Mouse (Mus musculus): ENCODE measurements around the gene Trabd2b. TPM values are rescaled to one million over a fixed set of nuclear protein-coding genes. Genes with fewer than 3 reads are reported as not detected.

The Trabd2b gene
- polyA plus RNA-seq, 1 experiment from 2014 or later = 1.5 TPM

GRCm38 (mm10) chr4:114377531-114377930 is 29.0 kb upstream of the Trabd2b start:
- H3K9me3 ChIP-seq = no peaks in the 10 kb centered on the region
- H3K27ac ChIP-seq = no peak overlapping the region
- no peaks in the 10 kb centered on the region for H3K36me3 ChIP-seq
- H3K4me1 ChIP-seq (replicated peaks) = 0 out of 2 replicates have a peak, but pooled peaks cover 2% of the 10 kb centered on the region
- H3K27me3 ChIP-seq (ENCODE audit: insufficient read depth, poor library complexity, severe bottlenecking) = no peaks in the 10 kb centered on the region
- no peak overlapping the region for H3K4me3 ChIP-seq
- 86% methylated on average over 11 of the region's 11 CpGs for WGBS
- DNase-seq (ENCODE audit: low spot score) = no peak

- H3K27me3 ChIP-seq (ENCODE audit: insufficient read depth, poor library complexity, severe bottlenecking) = no peaks in the 10 kb centered on the region
- H3K4me1 ChIP-seq (replicated peaks) = 0 out of 2 replicates have a peak, but pooled peaks cover 7% of the 10 kb centered on the region
- DNase-seq (ENCODE audit: low spot score) = no peak
- H3K36me3 ChIP-seq = no peaks in the 10 kb centered on the region
- WGBS = 82% methylated on average over 7 of the region's 7 CpGs
- no peaks in the 10 kb centered on the region for H3K9me3 ChIP-seq
- H3K27ac ChIP-seq = no peak overlapping the region
- H3K4me3 ChIP-seq = no peak overlapping the region
Observed at GRCm38 (mm10) chr4:114378512-114378911, 28.0 kb upstream of the Trabd2b start.

GRCm38 (mm10) chr4:114379416-114379956 is 27.0 kb upstream of the Trabd2b start:
- Histone ChIP-seq H3K4me1 (replicated peaks) (0 out of 2 replicates have a peak, but pooled peaks cover 7% of the 10 kb centered on the region), H3K4me3 (no peak overlapping the region), H3K27me3 (ENCODE audit: insufficient read depth, poor library complexity, severe bottlenecking) (no peaks in the 10 kb centered on the region), H3K27ac (no peak overlapping the region), H3K36me3 (no peaks in the 10 kb centered on the region), H3K9me3 (no peaks in the 10 kb centered on the region)
- 92% methylated on average over 4 of the region's 4 CpGs for WGBS
- DNase-seq (ENCODE audit: low spot score) = no peak

- Histone ChIP-seq H3K4me3 (no peak overlapping the region), H3K9me3 (no peaks in the 10 kb centered on the region), H3K27ac (no peak overlapping the region), H3K4me1 (replicated peaks) (0 out of 2 replicates have a peak, but pooled peaks cover 7% of the 10 kb centered on the region), H3K27me3 (ENCODE audit: insufficient read depth, poor library complexity, severe bottlenecking) (no peaks in the 10 kb centered on the region), H3K36me3 (no peaks in the 10 kb centered on the region)
- WGBS = 28% methylated on average over 1 of the region's 1 CpGs
- no peak for DNase-seq (ENCODE audit: low spot score)
Observed at GRCm38 (mm10) chr4:114382627-114383026, 23.9 kb upstream of the Trabd2b start.

GRCm38 (mm10) chr4:114385236-114385635 is 21.3 kb upstream of the Trabd2b start:
- Histone ChIP-seq H3K4me3 (no peak overlapping the region), H3K9me3 (no peaks in the 10 kb centered on the region), H3K27ac (no peak overlapping the region), H3K36me3 (no peaks in the 10 kb centered on the region), H3K27me3 (ENCODE audit: insufficient read depth, poor library complexity, severe bottlenecking) (no peaks in the 10 kb centered on the region), H3K4me1 (replicated peaks) (0 out of 2 replicates have a peak, but pooled peaks cover 7% of the 10 kb centered on the region)
- WGBS = 91% methylated on average over 5 of the region's 5 CpGs
- no peak for DNase-seq (ENCODE audit: low spot score)

GRCm38 (mm10) chr4:114386395-114386811 is 20.1 kb upstream of the Trabd2b start:
- no peak overlapping the region for H3K27ac ChIP-seq
- H3K4me1 ChIP-seq (replicated peaks) = 0 out of 2 replicates have a peak, but pooled peaks cover 7% of the 10 kb centered on the region
- no peak for DNase-seq (ENCODE audit: low spot score)
- H3K9me3 ChIP-seq = no peaks in the 10 kb centered on the region
- H3K36me3 ChIP-seq = no peaks in the 10 kb centered on the region
- H3K4me3 ChIP-seq = no peak overlapping the region
- no peaks in the 10 kb centered on the region for H3K27me3 ChIP-seq (ENCODE audit: insufficient read depth, poor library complexity, severe bottlenecking)
- WGBS = 84% methylated on average over 2 of the region's 2 CpGs

- Histone ChIP-seq H3K4me1 (replicated peaks) (0 out of 2 replicates have a peak, but pooled peaks cover 4% of the 10 kb centered on the region), H3K4me3 (no peak overlapping the region), H3K36me3 (no peaks in the 10 kb centered on the region), H3K9me3 (no peaks in the 10 kb centered on the region), H3K27me3 (ENCODE audit: insufficient read depth, poor library complexity, severe bottlenecking) (no peaks in the 10 kb centered on the region), H3K27ac (no peak overlapping the region)
- DNase-seq (ENCODE audit: low spot score) = no peak
- WGBS = 83% methylated on average over 2 of the region's 2 CpGs
Observed at GRCm38 (mm10) chr4:114387527-114388135, 18.9 kb upstream of the Trabd2b start.

GRCm38 (mm10) chr4:114388306-114388705 is 18.2 kb upstream of the Trabd2b start:
- no peak overlapping the region for H3K27ac ChIP-seq
- no peaks in the 10 kb centered on the region for H3K9me3 ChIP-seq
- H3K36me3 ChIP-seq = no peaks in the 10 kb centered on the region
- H3K27me3 ChIP-seq (ENCODE audit: insufficient read depth, poor library complexity, severe bottlenecking) = no peaks in the 10 kb centered on the region
- DNase-seq (ENCODE audit: low spot score) = no peak
- H3K4me1 ChIP-seq (replicated peaks) = no peaks in the 10 kb centered on the region
- 85% methylated on average over 3 of the region's 3 CpGs for WGBS
- no peak overlapping the region for H3K4me3 ChIP-seq

- Histone ChIP-seq H3K9me3 (no peaks in the 10 kb centered on the region), H3K27ac (no peak overlapping the region), H3K4me1 (replicated peaks) (no peaks in the 10 kb centered on the region), H3K4me3 (no peak overlapping the region), H3K27me3 (ENCODE audit: insufficient read depth, poor library complexity, severe bottlenecking) (no peaks in the 10 kb centered on the region), H3K36me3 (no peaks in the 10 kb centered on the region)
- DNase-seq (ENCODE audit: low spot score) = no peak
Observed at GRCm38 (mm10) chr4:114389653-114390052, 16.9 kb upstream of the Trabd2b start.

GRCm38 (mm10) chr4:114397625-114398024 is 8.9 kb upstream of the Trabd2b start:
- H3K4me1 ChIP-seq (replicated peaks) = no peaks in the 10 kb centered on the region
- no peaks in the 10 kb centered on the region for H3K9me3 ChIP-seq
- peaks cover 13% of the 10 kb centered on the region for H3K27me3 ChIP-seq (ENCODE audit: insufficient read depth, poor library complexity, severe bottlenecking)
- no peaks in the 10 kb centered on the region for H3K36me3 ChIP-seq
- no peak overlapping the region for H3K27ac ChIP-seq
- no peak overlapping the region for H3K4me3 ChIP-seq
- DNase-seq (ENCODE audit: low spot score) = peak; percentile 18

- no peak overlapping the region for H3K27ac ChIP-seq
- no peaks in the 10 kb centered on the region for H3K9me3 ChIP-seq
- H3K36me3 ChIP-seq = no peaks in the 10 kb centered on the region
- no peak overlapping the region for H3K4me3 ChIP-seq
- WGBS = 66% methylated on average over 3 of the region's 3 CpGs
- H3K4me1 ChIP-seq (replicated peaks) = no peaks in the 10 kb centered on the region
- H3K27me3 ChIP-seq (ENCODE audit: insufficient read depth, poor library complexity, severe bottlenecking) = peaks cover 32% of the 10 kb centered on the region
- DNase-seq (ENCODE audit: low spot score) = no peak
Observed at GRCm38 (mm10) chr4:114399821-114400220, 6.7 kb upstream of the Trabd2b start.

GRCm38 (mm10) chr4:114401993-114402731 is 4.4 kb upstream of the Trabd2b start:
- peaks cover 8% of the 10 kb centered on the region for H3K4me1 ChIP-seq (replicated peaks)
- 61% methylated on average over 7 of the region's 7 CpGs for WGBS
- no peak overlapping the region for H3K4me3 ChIP-seq
- H3K9me3 ChIP-seq = no peaks in the 10 kb centered on the region
- no peaks in the 10 kb centered on the region for H3K36me3 ChIP-seq
- no peak for DNase-seq (ENCODE audit: low spot score)
- peaks cover 39% of the 10 kb centered on the region for H3K27me3 ChIP-seq (ENCODE audit: insufficient read depth, poor library complexity, severe bottlenecking)
- H3K27ac ChIP-seq = no peak overlapping the region

GRCm38 (mm10) chr4:114405682-114406354 is 706 bp upstream of the Trabd2b start:
- H3K27me3 ChIP-seq (ENCODE audit: insufficient read depth, poor library complexity, severe bottlenecking) = peaks cover 61% of the 10 kb centered on the region
- peak overlapping the region; percentile 93 for H3K27ac ChIP-seq

More at GRCm38 (mm10) chr4:114405682-114406354, 706 bp upstream of the Trabd2b start:
- peak; percentile 94 for DNase-seq (ENCODE audit: low spot score)
- no peaks in the 10 kb centered on the region for H3K9me3 ChIP-seq
- 1% methylated on average over 36 of the region's 74 CpGs for WGBS
- H3K4me3 ChIP-seq = peak overlapping the region; percentile 77
- peaks cover 35% of the 10 kb centered on the region for H3K4me1 ChIP-seq (replicated peaks)
- H3K36me3 ChIP-seq = no peaks in the 10 kb centered on the region
